Mouse (Mus musculus) lung, postnatal 14 days (tissue): ENCODE data around the gene Slc12a1.
"Not testable (repeated sequence)": the region's sequence is repeated elsewhere in the genome, so short reads cannot be mapped to it uniquely, and the experiment has no call there.

Experiments used
- DNase-seq: peaks from one replicate; pipeline ENCODE4 v3.0.0; 2021

The Slc12a1 gene

GRCm38 (mm10) chr2:125152388-125152787 is at the start of gene Slc12a1:
TSS of gene Slc12a1 (plus strand) at chr2:125152505.
- DNase-seq = no peak

GRCm38 (mm10) chr2:125104491-125104890 is 47.8 kb upstream of the Slc12a1 start:
- DNase-seq = not testable (repeated sequence)

- not testable (repeated sequence) for DNase-seq
These were observed 45.8 kb upstream of the Slc12a1 start for GRCm38 (mm10) chr2:125106536-125106935.

- DNase-seq = no peak
These were observed 32.8 kb upstream of the Slc12a1 start for GRCm38 (mm10) chr2:125119381-125120110.

DNA sequence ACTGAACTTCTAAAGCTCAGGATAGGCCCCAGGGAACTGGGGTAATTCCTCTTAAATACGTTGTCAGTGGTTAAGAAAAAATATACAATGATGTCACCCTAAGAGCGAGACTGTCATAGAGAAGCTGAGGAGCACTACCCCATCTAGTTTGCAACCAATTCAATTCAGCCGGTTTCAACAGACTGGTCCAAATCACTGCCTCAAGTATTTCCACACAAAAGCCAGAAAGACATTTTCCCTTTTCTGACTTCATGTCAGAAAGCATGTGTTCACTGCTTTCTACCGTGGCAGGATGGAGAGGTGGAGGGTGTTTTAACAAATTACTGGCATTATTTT is 30.0 kb upstream of the Slc12a1 start:
- DNase-seq = no peak

GRCm38 (mm10) chr2:125122624-125123476 is 29.5 kb upstream of the Slc12a1 start:
- DNase-seq = peak; percentile 53

GRCm38 (mm10) chr2:125123477-125123852 is 28.8 kb upstream of the Slc12a1 start, which contains the start of gene Myef2:
TSS of gene Myef2 (minus strand) at chr2:125123661.
- peak; percentile 84 for DNase-seq

DNA sequence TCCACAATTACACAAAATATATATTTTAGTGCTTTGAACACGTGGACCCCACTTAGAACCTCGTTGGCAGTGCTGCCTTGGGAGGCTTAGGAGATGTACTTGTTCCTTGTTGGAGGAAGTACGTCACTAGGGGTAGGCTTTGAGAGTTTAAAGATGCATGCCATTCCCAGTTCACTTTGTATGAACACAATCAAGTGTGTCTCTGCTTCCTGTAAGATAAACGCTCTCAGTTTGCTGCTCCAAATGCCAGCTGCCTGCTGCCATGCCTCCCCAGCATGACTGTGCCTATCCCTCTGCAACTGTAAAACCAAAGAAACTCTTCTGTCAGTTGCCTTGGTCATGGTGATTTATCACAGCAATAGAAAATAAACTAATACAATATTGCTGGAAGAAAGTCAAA is 26.5 kb upstream of the Slc12a1 start:
- no peak for DNase-seq

GRCm38 (mm10) chr2:125126792-125127191 is 25.5 kb upstream of the Slc12a1 start:
- no peak for DNase-seq

DNA sequence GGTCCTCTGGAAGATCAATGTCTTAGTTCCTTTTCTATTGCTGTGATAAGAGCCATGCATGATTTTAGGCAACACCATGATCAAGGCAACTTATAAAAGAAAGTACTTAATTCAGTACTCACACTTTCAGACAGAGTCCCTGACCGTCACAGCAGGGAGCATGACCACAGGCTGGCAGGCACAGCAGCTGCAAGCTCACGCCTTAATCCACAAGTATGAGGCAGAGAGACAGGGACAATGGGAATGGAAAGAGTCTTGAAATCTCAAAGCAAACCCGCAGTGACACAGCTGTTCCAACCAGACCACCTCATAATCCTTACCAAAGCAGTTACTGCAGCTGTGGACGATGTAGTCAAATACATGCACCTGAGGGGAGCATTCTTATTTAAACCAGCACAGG is 18.2 kb upstream of the Slc12a1 start:
- DNase-seq = no peak

DNA sequence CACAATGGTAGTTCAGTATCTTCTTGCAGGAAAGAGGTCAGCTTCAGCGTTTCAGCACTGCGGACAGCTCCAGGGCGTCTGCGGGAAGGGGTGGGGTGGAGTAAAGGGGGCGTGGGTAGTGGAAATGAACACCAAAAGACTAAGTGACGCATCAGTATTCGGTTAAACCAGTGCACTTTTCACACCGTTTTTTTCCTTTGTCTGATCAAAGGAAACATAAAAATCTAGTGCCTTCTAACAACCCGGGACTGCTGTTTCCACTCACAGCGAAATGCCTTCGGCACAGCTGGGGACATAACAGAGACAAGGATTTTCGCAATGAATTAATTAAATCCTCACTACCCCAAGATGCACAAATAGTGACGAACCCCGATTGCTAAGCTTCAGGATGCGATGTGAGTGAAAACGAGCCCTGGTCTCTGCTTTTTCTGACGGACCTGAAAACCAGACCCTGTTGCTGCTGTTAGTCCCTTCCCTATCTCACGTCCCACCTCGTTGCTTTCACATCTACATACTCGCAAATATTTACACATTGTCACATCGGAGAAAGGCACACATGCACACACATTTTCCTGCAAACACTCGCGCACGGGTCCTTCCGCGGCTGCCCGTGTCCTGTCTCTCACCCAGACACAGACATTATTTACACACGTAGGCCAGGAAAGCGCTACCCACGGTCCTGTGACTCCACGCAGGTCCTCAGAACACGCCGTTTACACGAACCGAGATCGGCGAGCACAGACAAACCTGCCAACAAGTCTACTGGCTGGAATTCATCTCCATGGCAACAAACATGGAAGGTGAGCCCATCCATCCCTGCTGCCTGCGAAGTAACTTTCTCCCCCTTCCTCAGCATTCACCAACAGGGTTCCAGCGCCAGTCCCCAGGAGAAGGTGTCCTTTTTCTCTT is 16.1 kb upstream of the Slc12a1 start, which contains the start of gene Ctxn2:
Gene Ctxn2 (plus strand): TSS at position 790 of the 909 bp plus-strand sequence.
- DNase-seq = peak; percentile 85

DNA sequence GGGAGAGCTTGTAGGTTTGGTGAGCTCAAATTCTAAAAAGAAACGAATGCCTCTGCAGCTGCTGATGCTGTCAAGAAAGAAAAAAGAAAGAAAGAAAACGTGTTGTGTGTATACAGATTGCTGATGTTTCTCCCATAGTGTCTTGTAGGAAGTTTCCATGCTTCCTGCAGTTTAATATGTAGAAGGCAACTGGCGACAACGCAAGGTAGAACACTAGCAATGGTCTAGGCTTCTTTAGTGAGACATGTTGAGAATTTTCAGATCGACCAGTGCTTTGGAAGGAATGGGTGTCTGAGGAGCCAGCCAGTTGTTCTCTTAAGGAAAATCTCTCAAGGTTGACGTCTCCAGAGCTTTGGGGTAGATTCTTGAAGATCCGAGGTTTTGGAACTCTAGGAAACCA is 15.5 kb upstream of the Slc12a1 start:
- no peak for DNase-seq

DNA sequence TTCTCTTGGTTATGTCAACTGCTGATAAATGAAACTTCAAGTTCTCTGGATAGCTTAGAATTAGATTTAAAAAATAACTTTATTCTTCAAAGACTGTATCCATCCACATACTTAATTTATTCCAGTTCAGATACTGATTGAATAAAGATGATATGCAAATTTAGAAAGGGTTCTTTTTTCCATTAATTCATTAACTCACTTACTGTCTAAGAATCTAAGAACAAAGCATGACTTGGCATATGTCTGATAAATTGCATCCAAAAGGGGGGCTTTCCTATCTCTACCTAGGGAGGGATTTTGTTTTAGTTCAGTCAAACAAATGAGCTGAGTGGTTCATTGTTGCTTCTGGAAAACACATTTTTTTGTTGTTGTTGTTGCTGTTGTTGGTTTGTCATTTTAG is 10.0 kb upstream of the Slc12a1 start:
- no peak for DNase-seq

DNA sequence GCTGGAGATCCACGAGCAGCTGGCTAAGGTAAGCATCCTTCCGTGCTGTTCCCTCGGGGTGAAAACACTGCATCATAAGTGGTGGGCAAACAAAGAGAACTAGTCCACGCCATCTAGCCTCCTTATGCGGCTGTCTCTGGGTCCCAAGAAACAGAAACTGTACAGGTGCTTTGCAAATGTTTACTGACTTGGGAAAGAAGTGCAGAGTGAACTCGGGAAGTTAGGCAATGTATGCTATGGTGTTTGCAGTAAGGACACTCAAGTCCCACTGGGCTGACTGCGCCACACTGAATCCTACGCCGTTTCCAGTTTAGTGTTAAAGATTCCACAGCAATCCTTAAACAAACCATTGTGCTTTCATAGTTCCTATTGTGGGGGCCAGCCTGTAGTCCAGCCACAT is 2.0 kb downstream of the Slc12a1 start:
- DNase-seq = peak; percentile 11

DNA sequence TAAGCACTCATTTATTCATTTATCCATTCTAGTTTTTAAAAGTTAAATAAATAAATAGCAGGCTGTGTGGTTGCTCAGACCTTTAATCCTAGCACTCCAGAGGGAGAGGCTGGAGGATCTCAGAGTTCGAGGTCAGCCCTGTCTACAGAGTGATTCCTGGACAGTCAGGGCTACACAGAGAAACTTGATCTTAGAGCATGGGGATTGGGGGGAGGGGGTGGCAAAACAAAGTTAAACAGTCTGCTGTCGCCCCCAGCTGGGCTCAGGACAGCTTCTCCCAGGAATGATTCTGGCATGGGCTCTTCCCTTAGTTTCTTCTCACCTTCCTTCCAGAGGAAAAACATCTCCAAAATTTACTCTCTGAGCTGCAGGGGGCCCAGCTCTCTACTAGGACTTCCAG is 3.2 kb downstream of the Slc12a1 start:
- no peak for DNase-seq

DNA sequence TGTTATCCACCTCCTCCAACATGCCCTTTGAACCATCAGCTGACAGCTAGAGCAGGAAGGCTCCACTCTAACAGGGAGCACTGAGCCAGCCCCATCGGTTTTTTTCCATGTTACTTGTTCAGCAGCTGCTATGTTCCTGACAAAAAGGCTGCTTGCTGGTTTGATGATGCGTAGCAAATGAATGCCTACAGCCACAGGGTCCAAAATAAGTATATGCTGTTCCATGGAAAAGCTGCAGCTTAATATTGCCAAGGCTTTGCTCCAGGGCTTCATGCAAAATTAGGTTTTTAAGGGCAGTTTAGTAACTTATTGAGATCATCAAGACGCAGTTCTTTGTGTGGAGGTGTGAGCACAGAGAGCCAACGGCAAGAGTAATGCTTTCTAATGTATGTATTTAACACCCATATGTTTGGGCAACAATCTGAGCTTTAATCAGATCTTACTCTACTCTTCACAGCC is 9.7 kb downstream of the Slc12a1 start:
- DNase-seq = no peak

- DNase-seq = no peak
These were observed 26.0 kb downstream of the Slc12a1 start for GRCm38 (mm10) chr2:125178225-125178798.

- no peak for DNase-seq
These were observed 35.6 kb downstream of the Slc12a1 start for GRCm38 (mm10) chr2:125187904-125188303.

- peak; percentile 69 for DNase-seq
These were observed 36.9 kb downstream of the Slc12a1 start for GRCm38 (mm10) chr2:125189197-125189596.

DNA sequence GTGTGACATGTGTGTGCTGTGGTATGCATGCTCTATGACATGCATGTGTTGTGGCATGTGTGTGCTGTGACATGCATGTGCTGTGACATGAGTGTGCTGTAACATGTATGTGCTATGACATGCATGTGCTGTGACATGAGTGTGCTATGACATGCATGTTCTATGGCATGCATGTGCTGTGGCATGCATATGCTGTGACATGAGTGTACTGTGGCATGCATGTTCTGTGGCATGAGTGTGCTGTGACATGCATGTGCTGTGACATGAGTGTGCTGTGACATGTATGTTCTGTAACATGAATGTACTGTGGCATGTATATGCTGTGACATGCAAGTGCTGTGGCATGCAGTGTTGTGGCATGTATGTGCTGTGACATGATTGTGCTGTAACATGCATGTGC is 40.6 kb downstream of the Slc12a1 start:
- DNase-seq = no peak

DNA sequence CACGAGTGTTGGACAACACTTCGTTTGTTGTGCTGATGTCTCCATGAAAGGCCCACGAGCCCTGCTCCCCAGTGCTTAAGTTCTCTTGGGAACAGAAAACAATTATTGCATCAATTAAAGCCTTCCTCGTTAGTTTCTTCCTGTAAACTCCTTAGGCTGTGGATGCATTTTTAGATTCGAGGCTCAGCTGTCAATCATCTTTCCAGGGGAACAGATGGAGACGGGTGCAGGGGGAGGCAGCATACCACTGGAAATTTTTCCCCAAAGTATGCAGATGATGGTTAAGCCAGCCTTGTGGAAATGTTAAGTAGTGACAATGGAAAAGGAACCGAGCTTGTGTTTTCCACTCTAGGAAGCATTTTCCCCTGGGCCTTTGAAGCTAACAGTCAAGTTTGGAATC is 44.5 kb downstream of the Slc12a1 start:
- no peak for DNase-seq

DNA sequence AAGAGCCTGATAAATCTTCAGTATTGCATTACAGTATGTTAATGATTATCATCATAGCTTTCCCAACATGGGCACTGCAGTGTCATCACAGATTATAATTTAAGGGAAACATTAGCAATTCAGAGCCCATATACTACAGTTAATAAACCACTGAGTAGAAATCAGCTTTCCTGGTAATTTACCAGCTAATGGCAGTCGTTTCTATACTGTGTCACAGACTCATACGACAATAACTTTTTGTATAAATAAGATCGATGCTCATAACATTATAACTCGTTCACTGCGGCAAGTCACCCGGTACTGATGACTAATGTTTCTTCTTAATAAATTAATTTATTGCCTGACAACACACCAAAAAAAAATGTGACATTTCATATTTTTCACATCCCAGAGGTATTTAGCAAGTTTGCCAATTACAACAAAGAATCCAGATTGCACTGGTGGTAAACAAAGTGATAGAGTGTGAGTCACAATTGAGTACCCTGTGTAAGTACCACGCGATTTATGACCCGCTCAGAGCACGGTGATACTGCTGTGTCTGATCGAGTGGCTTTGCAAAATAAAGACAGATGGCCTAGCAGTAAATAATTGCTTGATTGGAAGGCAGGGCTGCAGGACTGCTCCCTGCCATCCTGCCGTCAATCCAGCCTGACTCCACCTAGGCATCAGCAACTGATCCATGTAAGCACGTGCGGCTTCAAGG is 56.7 kb downstream of the Slc12a1 start:
- no peak for DNase-seq
